Mouse (Mus musculus): ENCODE measurements around the gene Ctsh. TPM values are rescaled to one million over a fixed set of nuclear protein-coding genes. Genes with fewer than 3 reads are reported as not detected.
A peak's percentile ranks its signal among the peaks of the same experiment; 100 is the strongest.

The Ctsh gene
- total RNA-seq, 1 experiment from 2014 or later: 159 TPM

DNA sequence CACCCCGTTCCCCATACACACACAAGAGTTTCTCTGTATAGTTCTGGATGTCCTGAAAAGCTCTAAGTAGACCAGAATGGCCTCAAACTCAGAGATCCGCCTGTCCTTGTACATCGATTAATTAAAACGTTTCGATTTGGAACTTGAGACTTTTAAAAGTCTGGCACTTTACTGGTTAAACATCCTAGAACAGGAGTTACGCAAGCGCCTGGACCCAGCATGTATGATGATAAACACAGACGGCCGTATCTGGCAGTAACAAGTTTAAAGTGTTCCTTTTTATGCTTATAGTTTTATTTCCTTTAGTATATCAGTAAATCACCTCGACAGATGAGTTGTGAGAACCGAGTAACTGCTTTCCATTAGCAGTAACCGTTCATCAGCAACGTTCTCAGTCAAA, 59.2 kb downstream of the Ctsh start:
- no peak for DNase-seq

DNA sequence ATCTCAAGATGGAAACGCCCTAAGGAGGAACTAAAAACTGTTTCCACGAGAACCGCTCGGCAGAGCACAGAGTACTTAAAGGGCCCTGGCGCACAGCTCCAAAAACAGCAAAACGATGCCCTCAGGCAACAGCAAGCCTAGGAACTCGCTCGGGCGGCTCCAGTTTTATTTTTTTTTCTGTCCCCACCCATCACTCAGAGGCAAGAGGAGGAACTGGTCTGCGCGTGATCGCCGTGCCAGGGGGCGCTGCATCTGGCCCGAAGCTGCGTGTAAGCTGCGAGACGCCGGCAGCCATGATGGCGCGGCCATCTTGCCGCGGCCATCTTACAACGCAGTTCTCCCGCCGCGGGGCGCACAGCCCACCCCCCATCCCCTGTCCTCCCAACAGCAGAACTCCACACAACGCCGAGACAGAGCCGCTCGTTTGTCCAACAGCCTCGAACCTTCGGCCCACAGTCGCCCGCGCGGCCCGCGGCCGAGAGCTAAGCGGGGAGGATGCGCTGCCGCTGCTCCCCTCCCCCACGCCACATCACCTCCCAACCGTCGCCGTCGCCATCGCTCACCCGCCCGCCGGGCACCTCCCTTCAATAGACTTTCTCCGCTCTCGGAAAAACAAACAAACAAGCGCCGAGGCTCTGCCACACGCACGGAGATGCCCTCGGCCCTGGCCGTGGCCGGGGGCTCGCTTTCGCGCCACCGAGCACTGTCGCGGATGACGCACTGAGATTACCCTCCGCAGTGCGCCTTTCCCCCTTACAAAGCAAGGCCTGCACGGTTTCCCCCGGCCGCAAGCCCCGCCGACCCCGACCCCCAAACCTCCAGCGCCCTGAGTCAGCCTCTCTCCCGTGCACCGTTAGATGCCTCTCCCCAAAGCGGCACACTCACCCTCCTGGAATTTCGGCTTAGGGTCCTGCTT, 60.0 kb downstream of the Ctsh start:
- peak; percentile 86 for DNase-seq

DNA sequence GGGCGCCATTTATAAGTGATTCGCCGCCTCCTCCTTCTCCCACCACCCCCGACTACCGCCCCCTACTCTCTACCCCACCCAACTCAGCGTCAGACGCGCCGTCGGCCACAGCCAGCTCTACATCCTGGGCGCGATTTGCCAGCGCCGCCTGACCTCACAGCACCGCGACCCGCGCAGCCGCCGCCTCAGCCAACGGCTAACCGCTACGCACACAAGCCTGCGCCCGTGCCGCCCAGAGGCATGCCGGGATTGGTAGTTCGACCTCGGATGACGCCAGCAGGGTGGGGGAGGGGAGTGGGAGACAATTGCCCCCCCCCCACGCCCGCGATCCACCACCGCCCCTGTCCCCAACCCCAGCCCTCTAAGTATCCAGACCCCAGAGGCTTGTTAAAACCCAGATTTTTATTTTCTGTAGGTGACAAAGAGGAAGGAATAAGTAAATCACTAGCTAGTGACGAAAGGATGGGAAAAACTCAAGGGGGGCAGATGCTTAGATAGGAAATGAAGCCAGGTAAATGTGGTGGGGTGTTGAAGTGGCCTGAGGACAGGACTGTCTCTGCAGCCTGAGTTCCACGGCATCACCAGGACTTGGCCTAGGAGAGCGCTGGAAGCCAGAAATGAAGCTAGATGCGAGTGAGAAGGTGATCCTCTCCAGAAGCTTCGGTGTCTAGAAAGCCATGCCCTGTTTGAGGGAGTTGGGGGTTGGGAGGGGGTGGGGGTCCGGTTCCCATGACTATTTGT, 60.8 kb downstream of the Ctsh start, which contains the start of gene Morf4l1:
Gene Morf4l1 (minus strand): TSS at position 208 of the 741 bp plus-strand sequence.
- peak; percentile 97 for DNase-seq

DNA sequence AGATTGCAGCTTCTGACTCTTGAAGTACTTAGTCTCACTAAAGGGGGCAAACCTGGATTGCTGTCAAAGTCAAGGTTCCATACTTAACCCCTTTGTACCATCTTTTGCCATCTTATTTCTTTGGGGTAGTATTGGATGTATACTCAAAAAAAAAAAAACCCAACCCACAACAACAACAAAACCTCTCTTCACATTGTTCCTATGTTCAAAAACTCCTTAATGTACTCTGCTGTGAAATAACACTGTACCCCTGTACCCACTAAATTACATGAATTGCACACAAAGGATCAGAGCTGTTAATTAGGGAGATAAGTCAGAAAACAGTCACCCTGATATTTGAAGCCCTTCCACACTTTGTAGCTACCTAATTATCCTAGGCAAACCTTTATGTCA, 61.4 kb downstream of the Ctsh start:
- DNase-seq: no peak

DNA sequence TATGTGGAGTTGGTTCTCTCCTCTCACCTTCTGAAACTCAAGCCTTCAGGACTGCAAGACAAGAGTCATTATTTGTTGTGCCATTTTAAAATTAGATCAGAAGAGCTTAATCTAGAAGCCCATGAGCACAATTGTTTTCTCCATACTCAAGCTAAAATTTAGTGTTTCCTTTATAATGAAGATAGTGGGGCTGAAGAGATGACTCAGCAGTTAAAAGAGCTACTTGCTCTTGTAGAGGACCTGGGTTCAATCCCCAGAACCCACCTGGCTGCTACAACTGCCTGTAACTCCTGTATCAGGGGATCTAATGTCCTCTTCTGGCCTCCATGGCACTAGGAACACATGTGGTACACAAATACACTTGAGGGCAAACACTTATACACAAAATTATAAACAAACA, 63.3 kb downstream of the Ctsh start:
- no peak for DNase-seq

DNA sequence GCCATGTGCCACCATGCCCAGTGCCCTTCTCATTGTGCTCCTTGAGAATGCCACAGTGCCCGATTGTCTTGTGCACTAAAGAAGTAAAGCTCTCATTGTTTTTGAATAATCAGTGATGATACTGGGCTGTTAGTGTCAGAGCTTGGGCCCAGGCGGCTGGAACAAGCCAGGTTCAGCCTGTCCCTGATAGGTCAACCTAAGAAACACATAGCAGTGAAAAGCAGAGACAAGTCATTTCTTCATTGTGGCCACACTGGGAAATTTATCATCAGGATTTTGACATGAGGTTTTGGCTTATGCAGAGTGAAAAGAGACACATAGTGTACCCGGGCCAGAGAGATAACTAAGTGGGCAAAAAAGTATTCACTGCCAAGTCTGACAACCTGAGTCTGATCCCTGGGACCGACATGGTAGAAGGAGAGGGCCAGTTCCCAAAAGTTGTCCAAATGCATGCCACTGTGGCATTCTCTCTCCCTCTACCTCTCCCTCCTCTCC, 68.3 kb downstream of the Ctsh start:
- DNase-seq: no peak

DNA sequence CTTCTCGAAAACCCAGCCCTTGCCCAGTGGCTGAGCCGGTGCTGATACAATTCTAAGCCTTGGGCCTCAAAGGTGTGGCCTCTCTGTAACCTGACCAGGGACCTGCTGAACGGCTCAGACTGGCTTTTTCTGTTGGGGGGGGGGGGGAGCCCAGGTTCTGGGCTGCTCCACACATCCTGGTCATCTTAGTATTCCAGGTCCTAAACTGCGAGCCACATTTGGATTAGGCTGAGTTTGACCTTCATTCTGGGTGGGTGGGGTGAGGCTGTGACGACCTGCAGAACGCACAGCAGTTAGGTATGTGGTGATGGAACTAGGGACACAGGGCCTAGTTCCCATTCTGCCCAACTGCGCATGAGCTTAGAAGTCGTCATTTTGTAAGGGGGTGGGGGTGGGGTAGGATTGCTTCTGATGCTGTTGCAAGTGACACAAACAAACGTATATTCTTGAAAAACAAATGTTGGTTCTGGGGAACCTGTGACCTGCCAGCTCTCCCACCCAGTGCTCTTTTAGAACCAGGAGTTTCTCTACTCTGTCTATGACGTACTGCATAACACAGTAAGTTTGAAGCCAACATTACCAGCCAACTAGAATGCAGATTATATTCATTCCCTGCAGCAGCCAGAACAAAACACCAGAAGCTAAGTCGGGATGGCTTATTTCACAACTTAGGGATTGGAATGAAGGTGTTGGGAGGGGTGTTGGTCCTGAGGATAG, 70.4 kb downstream of the Ctsh start:
- DNase-seq: no peak

DNA sequence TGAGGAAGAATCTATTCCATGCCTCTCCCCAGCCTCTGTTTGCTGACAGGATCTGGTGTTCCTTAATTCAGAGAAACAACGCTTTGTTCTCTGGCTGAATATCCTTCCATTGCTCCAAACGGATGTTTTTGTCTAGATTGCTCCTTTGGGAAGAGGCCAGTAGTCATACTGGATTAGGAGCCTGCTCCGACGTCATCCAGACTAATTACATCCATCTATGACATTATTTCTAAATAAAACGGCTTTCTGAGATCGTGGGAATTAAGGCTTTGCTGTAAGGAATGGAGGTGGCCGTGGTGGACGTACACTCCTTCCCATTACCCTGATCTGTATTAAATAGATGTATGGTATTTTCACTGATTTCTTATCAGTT, 70.9 kb downstream of the Ctsh start:
- no peak for DNase-seq

Other genes starting within 250 kb of the Ctsh start
- 14.8 and 15.4 TPM in 2 replicates for gene Rasgrf1, start 144.2 kb upstream of the Ctsh start, total RNA-seq (2021)
- 307 and 354 TPM in 2 replicates for gene Morf4l1, start 60.6 kb downstream of the Ctsh start, total RNA-seq (2021)
- 6.0 and 7.5 TPM in 2 replicates for gene Adamts7, start 108.9 kb downstream of the Ctsh start, total RNA-seq (2021)
- gene Tbc1d2b, start 216.7 kb downstream of the Ctsh start, total RNA-seq (2021): 30.5 and 44.4 TPM in 2 replicates